Mouse (Mus musculus) gastrocnemius, postnatal 36 days (tissue): ENCODE results near the gene Lcp1. TPM values are rescaled to one million over a fixed set of nuclear protein-coding genes. Genes with fewer than 3 reads are reported as not detected.

ENCODE experiments used
- DNase-seq, 2 experiments: peaks; one replicate each; pipeline ENCODE4 v3.0.0; 2022
- intact Hi-C: fragments of 180-260 bp; cut with DNase I; formaldehyde crosslinking; loops from one replicate; pipeline ENCODE4 v1.15.1; 2025
- total RNA-seq, 2 experiments: library from RNA; stranded (reverse); gene quantifications; 2 replicates each; pipeline ENCODE4 v1.2.3; 2021

Gene Lcp1
- total RNA-seq, 2 experiments from 2014 or later = 3.4 to 3.9 TPM

DNA sequence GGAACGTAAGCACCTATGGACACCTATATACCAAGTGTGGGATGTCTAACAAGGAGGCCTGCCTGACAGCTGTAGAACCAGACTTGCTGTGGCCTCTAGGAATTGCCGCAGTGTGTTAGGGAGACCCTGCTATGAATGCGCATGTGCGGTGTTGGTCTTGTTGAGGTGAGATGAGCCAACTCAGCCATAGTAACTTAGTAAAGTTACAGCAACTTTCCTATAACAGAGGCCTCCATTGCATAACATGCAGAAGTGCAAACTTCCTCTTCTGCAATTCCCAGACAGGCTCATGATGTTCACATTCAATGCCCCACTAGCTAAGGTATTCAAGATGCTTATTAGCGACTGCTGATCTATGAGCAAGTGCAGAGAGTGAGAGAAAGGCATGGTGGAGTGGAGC, 64.6 kb downstream of the Lcp1 start:
- no peak for DNase-seq
- intact Hi-C loops = loop anchor here (5.0 kb wide), 1 partner anchor 527 kb away; no protein-coding TSS in a partner anchor

GRCm38 (mm10) chr14:75197027-75197426, 66.1 kb downstream of the Lcp1 start:
- intact Hi-C loops = loop anchor here (5.0 kb wide), 1 partner anchor 525 kb away; no protein-coding TSS in a partner anchor
- DNase-seq = no peak

- DNase-seq = no peak
- intact Hi-C loops = loop anchor here (5.0 kb wide), 1 partner anchor 525 kb away; no protein-coding TSS in a partner anchor
Observed at GRCm38 (mm10) chr14:75197660-75198059, 66.8 kb downstream of the Lcp1 start.

- intact Hi-C loops = no loop called here
- no peak for DNase-seq
Observed at GRCm38 (mm10) chr14:75205363-75206051, 74.6 kb downstream of the Lcp1 start.

GRCm38 (mm10) chr14:75206307-75206706, 75.4 kb downstream of the Lcp1 start:
- DNase-seq = no peak
- intact Hi-C loops = no loop called here

DNA sequence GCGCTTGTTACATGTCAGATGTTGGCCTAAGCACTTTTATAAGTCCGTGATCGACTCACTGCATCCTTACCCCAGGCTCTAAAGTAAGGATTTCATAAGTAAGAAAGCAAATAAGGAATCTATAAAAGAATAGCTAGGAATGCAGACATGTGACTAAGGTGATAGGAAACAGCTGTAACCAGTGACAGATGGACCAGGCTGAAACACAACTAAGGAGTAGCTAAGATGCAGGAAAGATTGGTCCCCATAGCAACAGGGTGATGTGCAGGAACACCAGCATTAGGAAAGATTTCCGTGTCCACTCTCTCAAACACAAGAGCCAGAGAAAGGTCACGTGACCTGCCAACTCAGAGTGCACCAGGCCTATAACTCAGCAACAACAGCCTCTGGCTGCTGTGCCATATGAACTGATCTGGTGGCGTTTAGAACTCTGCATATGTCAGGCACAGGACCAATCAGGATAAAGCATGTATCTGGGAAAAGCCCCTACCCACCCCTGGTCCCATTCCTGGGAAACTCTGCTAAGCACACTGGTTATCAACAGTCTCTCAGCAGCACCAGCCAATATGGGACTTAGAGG, 77.8 kb downstream of the Lcp1 start:
- intact Hi-C loops = no loop called here
- DNase-seq = no peak

DNA sequence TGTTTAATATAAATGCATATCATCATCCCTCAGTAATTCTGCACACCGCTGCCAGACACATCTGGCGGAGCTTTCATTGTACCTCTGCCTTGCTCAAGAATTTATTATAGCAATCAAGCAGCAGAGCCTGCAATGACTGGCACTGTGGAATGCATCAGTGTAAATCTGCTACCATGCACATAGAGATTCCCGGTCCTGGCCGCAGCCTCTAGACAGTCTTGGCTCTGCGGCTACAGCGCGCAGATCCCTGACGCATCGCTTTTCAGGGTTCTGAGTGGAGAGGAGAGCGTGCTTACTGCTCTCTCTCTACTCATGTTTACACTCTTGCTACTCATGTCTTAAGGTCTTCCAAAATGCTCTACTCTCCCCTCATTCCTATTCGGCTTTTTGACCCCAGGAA, 82.9 kb downstream of the Lcp1 start:
- intact Hi-C loops = no loop called here
- DNase-seq = no peak

DNA sequence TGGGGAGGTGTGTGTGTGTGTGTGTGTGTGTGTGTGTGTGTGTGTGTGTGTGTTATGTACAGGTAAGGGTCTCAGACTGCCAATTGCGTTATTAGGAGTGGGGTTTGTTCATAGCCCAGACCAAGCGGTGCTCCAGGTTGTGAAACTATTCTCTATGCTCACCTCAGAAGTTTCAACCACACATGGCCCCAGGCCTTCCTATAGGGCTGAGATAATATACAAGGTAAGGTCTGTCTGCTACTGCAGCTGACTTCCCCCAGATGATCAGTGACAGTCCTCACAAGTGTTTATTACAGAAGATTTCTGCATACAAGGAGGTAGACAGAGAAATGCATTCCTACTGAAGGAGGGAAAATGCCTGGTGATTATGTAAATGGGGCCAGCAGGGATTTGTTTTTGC, 87.9 kb downstream of the Lcp1 start:
- no peak for DNase-seq
- intact Hi-C loops = no loop called here

DNA sequence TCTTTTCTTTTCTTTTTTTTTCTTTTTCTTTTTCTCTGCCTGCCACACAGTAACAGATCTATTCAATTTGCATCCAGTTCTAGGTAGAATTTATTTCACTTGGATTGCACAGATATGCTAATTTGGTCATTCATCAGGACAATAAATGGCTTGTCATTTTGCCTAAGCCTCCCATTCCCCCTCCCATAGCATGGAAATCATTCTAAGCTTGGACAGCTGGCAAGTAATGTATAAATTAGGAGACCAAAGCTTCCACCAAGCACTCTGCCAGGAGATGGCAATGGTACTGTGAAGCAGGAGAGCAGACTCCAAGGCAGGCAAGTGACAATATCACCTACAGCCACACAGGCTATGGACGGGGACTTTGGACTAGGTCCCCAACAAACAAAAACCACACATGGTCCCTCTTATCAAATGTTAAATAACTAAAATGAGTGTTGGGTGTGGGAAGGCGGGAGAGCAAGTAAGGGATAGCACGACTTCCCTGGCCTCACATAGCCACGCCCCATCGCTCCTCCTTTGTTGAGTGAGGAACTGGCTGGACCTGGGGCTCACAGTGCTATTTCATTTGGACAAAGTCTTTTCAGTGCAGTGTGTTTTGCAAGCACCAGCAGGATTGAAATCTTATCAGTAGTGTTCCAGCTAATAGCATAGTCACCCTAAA, 88.5 kb downstream of the Lcp1 start:
- intact Hi-C loops = no loop called here
- DNase-seq = no peak

- DNase-seq = no peak
- intact Hi-C loops = no loop called here
Observed at GRCm38 (mm10) chr14:75222386-75222785, 91.5 kb downstream of the Lcp1 start.

GRCm38 (mm10) chr14:75227453-75228084, 96.7 kb downstream of the Lcp1 start:
- no peak for DNase-seq
- intact Hi-C loops = no loop called here

- intact Hi-C loops = no loop called here
- no peak for DNase-seq
Observed at GRCm38 (mm10) chr14:75229834-75230233, 98.9 kb downstream of the Lcp1 start.

GRCm38 (mm10) chr14:75233070-75233469, 102.2 kb downstream of the Lcp1 start:
- DNase-seq = no peak
- intact Hi-C loops = no loop called here

- intact Hi-C loops = no loop called here
- DNase-seq = no peak
Observed at GRCm38 (mm10) chr14:75235552-75235951, 104.7 kb downstream of the Lcp1 start.

DNA sequence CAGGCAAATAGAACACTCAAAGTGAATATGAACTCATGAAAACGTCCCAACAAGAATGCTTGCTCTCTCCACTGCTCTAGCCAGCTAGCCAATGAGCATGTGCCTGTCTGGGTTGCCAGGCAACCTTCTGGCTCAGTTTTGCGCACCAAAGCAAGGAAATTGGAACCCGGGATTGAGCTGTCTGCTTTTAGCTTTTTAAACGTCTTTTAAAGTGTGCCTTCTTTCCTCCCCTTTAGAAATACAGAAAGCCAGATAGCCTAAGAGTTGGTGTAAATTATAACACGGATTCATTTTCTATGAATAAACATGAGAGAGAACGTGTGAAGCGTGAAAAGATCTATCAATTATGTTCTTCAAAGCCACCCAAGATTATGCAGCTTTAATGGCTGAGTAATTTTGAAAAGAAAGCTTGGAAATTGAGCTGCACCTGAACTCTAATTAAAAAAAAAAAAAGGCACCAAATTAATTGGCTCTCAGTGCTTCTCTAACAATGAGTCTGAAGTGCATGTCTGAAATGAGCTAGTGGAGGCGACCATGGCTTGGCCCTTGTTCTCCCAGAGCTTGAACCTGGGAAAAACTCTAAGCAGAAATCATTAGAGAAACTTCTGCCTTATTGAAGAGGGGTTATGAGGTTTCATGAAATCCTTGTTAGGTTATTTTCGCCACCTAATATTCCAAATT, 105.2 kb downstream of the Lcp1 start:
- DNase-seq = no peak
- intact Hi-C loops = no loop called here

GRCm38 (mm10) chr14:75236636-75237003, 105.7 kb downstream of the Lcp1 start:
- no peak for DNase-seq
- intact Hi-C loops = no loop called here

GRCm38 (mm10) chr14:75237096-75237495, 106.2 kb downstream of the Lcp1 start:
- intact Hi-C loops = no loop called here
- DNase-seq = no peak

DNA sequence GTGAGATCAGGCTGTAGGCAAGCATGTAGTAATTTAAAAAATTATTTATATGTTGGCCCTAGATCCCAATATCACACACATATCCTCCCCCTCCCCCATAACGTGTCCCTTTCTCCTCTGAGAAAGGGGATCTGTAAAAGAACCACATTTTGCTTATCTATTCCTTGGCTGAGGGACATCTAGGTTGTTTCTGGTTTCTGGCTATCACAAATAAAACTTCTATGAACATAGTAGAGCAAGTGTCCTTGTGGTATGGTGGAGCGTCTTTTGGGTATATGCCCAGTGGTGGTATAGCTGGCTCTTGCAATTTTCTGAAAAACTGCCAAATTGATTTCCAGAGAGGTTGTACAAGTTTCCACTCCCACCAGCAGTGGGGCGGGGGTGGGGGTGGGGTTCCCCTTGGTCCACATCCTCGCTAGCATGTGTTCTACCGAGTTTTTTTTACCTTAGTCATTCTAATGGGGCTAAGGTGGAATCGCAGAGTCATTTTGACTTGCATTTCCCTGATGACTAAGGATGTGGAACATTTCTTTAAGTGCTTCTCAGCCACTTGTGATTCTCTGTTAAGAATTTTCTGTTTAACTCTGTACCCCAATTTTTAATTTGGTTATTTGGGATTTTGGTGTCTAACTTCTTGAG, 107.3 kb downstream of the Lcp1 start:
- DNase-seq = no peak
- intact Hi-C loops = no loop called here

DNA sequence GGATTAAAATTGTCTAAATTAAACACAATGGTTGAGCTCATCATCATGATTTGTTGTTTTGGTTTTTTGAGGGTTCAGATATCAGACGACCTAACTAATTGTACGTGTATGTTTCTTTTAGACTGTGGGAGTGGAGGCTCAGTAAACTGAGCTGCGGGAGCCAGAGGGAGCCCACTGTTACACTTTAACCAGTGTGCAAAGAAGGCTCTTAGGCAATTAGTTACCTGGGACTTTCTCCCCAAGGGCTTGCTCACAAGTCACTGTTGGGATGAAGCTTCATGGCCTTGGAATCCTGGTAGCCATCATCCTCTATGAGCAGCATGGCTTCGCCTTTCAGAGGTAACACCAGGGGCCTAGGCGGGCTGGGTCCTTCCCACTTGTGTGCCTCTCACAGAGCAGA, 111.2 kb downstream of the Lcp1 start, which contains the start of gene Cpb2:
Gene Cpb2, plus strand, starts transcription at position 201 of the 400 bp plus-strand sequence.
- DNase-seq = no peak
- intact Hi-C loops = no loop called here
